Mouse (Mus musculus) heart, embryonic 14.5 days (tissue): ENCODE measurements at regions not wholly inside any gene's neighbourhood (a gene's known extent, or its start where the extent isn't known, plus 50 kb on each side); places are given as distances from the start of the nearest gene placed in this dataset.

Experiments
- ATAC-seq: fragments of 200-750 bp; cut with Nextera tagmentation; 2 replicates; pipeline ENCODE4 v1.8.0; 2017; ENCODE audit warnings: low read depth, moderate TSS enrichment; ENCODE audit not compliant: insufficient number of reproducible peaks, insufficient read depth, low FRiP score
- H3K27ac ChIP-seq, 2 experiments: fragments of 200-500 bp in 1 of 2; fragments of 300-500 bp in 1 of 2; sonication (generic) in 1 of 2; replicated peaks in 1 of 2; 2 replicates each; pipeline ENCODE4 v1.5.1; 2012 to 2014; ENCODE audit warnings: low read depth in 2 of 2, low read length in 2 of 2, control low read depth in 1 of 2, mild to moderate bottlenecking in 1 of 2, mixed read lengths in 1 of 2; ENCODE audit not compliant: control insufficient read depth in 1 of 2, insufficient read depth in 1 of 2
- H3K27me3 ChIP-seq: fragments of 300-500 bp; sonication (generic); 2 replicates; pipeline ENCODE4 v1.6.1; 2014; ENCODE audit warnings: mild to moderate bottlenecking, low read length, control low read depth; ENCODE audit not compliant: control insufficient read depth, insufficient read depth
- H3K36me3 ChIP-seq: fragments of 300-500 bp; sonication (generic); 2 replicates; pipeline ENCODE4 v1.6.1; 2014; ENCODE audit warnings: mild to moderate bottlenecking, control low read depth, low read length, mixed read lengths; ENCODE audit not compliant: control insufficient read depth, insufficient read depth
- H3K4me1 ChIP-seq, 2 experiments: fragments of 200-500 bp in 1 of 2; fragments of 300-500 bp in 1 of 2; sonication (generic) in 1 of 2; 2 replicates each; pipeline ENCODE4 v1.6.1; 2012 to 2014; ENCODE audit warnings: low read length in 2 of 2, control low read depth in 1 of 2, mixed read lengths in 1 of 2; ENCODE audit not compliant: control insufficient read depth in 2 of 2, insufficient read depth in 2 of 2
- H3K4me2 ChIP-seq: fragments of 300-500 bp; sonication (generic); 2 replicates; pipeline ENCODE4 v1.6.1; 2014; ENCODE audit warnings: mild to moderate bottlenecking, low read length
- H3K4me3 ChIP-seq, 2 experiments: fragments of 200-500 bp in 1 of 2; fragments of 300-500 bp in 1 of 2; sonication (generic) in 1 of 2; 2 replicates each; pipeline ENCODE4 v1.5.1; 2012 to 2014; ENCODE audit warnings: low read length in 2 of 2, mild to moderate bottlenecking in 2 of 2, control low read depth in 1 of 2, low read depth in 1 of 2, moderate library complexity in 1 of 2; ENCODE audit not compliant: control insufficient read depth in 1 of 2, insufficient read depth in 1 of 2
- H3K9ac ChIP-seq: fragments of 300-500 bp; sonication (generic); 2 replicates; pipeline ENCODE4 v1.6.1; 2014; ENCODE audit warnings: mild to moderate bottlenecking, low read length
- H3K9me3 ChIP-seq: fragments of 300-500 bp; sonication (generic); 2 replicates; pipeline ENCODE4 v1.6.1; 2016; ENCODE audit warnings: low read length, control low read depth; ENCODE audit not compliant: control insufficient read depth
- WGBS: fragments of 180-500 bp; shearing (Covaris S2); extraction: QIAGEN DNeasy Blood & Tissue Kit; methylation state at CpG from one replicate; pipeline ENCODE4 v1.1.7; 2014; 5-methylcytosine and 5-hydroxymethylcytosine counted together

DNA sequence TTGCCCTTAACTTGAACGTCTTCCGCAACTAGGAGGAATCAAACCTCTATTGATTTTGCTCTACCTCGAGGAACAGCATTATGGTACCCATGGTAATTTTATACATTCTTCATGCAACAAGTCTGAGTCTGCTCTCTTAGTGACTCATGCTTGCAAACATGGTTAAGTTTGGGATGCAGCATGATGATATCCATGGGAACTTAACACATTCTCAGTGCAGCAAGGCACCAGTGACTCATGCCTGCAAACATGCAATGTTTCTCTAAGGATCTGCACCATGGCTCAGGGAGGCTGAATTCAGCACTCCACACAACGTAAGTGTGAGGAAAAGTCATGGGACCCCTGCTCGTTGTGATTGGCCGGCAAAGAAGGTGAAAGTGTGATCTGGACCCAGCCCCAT lies 487.1 kb upstream of the Kdm8 start:
- Histone ChIP-seq H3K4me1 (no peaks in the 10 kb centered on the region), H3K27me3 (no peaks in the 10 kb centered on the region), H3K4me3 (no peak overlapping the region), H3K36me3 (no peaks in the 10 kb centered on the region), H3K9ac (no peak overlapping the region), H3K27ac (no peak overlapping the region), H3K9me3 (no peaks in the 10 kb centered on the region; the same call in 1 of the 2 replicates), H3K4me2 (no peak overlapping the region)
- no peak for ATAC-seq
- 62% methylated on average over 6 of the region's 6 CpGs for WGBS

DNA sequence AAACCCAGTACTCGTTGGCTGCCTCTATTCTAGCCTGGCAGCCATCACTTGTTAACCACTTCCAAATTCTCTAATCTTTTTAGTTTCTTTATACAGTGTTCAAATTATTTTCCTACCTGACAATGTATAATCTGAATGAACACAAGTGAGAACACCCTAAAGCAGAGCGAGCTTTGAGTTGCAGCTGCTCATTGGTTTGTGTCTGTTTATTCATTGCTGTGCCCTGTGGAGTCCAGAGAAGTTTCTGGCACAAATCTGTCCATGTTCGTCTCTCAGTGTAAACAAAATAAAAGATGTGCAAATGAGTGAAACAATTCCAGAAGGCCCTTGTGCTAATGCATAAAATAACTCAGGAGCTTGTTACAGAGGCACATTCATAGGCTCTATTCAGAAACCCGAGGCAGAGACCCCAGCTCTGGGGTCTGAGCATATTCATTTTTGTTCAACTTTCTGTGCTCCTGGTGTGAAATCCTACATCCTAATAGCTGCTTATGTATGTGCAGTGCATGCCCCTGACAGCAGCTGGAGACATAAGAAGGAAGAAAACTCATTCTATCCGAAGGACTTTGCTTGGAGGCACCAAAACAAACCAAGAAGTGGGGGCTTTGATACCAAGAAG lies 469.5 kb upstream of the Kdm8 start:
- H3K36me3 ChIP-seq = no peaks in the 10 kb centered on the region
- H3K4me3 ChIP-seq = no peak overlapping the region
- H3K4me1 ChIP-seq = no peaks in the 10 kb centered on the region
- H3K9ac ChIP-seq = no peak overlapping the region
- no peak overlapping the region for H3K4me2 ChIP-seq
- no peaks in the 10 kb centered on the region for H3K27me3 ChIP-seq
- no peak for ATAC-seq
- H3K27ac ChIP-seq = no peak overlapping the region
- H3K9me3 ChIP-seq = no peaks in the 10 kb centered on the region
- WGBS = 64% methylated on average over 5 of the region's 5 CpGs

DNA sequence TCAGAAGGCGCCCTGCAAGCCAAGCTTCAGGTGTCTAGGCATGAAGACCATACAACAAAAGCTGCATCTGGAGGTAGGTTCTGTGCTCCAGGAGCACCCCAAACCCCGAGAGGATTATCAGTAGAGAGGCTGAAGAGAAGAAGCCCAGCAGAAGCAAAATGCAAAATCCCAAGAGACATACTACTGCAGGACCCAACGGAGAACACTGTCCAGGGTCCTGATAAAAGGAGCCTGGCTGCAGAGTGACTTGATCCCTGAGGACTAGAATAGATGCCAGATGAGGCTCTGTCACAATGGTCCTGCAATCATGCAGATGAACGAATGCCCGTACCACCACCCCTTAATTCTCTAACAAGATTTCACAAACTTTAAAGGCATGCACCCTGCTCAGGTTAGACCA lies 455.0 kb upstream of the Kdm8 start:
- WGBS = 61% methylated on average over 5 of the region's 5 CpGs
- no peak for ATAC-seq
- Histone ChIP-seq H3K9ac (no peak overlapping the region), H3K27me3 (no peaks in the 10 kb centered on the region), H3K27ac (no peak overlapping the region), H3K4me1 (no peaks in the 10 kb centered on the region), H3K4me2 (no peak overlapping the region), H3K36me3 (no peaks in the 10 kb centered on the region), H3K9me3 (0 out of 2 replicates have a peak, but pooled peaks cover 5% of the 10 kb centered on the region), H3K4me3 (no peak overlapping the region)

DNA sequence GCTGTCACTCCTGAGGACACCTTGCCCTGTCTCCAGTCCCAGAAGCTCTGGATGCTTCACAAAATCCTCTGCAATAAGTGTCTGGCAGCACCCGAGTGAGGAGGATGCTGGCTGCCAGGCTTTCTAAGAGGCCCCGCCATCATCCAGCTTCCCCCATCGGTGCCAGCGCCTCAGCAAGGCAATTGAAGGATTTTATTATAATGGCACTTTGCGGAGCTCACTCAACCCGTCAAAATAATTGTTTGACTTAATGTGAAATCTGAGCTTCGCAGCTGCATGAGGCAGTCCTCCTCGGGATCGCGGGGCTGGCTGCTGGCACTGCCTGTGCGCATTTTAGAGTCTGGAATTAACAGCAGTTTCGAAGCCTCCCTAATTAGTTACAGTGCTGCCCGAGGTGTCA lies 453.8 kb upstream of the Kdm8 start:
- Histone ChIP-seq H3K36me3 (no peaks in the 10 kb centered on the region), H3K27ac (no peak overlapping the region), H3K9me3 (peaks cover 5% of the 10 kb centered on the region; the same call in 1 of the 2 replicates), H3K9ac (no peak overlapping the region), H3K4me3 (no peak overlapping the region), H3K4me2 (no peak overlapping the region), H3K27me3 (no peaks in the 10 kb centered on the region), H3K4me1 (no peaks in the 10 kb centered on the region)
- 54% methylated on average over 13 of the region's 13 CpGs for WGBS
- no peak for ATAC-seq

DNA sequence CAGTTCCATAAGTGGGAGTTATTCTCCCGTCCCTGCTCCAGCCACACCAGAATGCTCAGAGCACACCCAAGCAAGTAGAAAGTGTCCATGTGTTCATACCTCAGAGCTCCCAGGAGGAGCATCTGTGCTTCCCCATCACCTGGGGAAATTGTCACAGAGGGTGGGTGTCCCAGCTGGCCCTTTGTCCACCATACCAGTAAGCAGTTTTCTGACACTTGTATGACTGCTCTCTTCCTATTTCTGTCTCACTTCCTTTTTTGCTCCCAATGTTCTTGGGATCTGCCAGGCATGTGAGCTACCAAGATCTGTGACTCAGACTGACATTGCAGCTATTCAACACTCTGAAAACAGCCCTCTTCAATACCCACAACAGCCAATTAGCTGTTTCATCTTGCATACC lies 447.9 kb upstream of the Kdm8 start:
- peaks cover 4% of the 10 kb centered on the region; the same call in 1 of the 2 replicates for H3K9me3 ChIP-seq
- no peaks in the 10 kb centered on the region for H3K36me3 ChIP-seq
- no peaks in the 10 kb centered on the region for H3K27me3 ChIP-seq
- H3K27ac ChIP-seq = no peak overlapping the region
- H3K4me2 ChIP-seq = no peak overlapping the region
- WGBS = 74% methylated on average over 1 of the region's 1 CpGs
- H3K4me3 ChIP-seq = no peak overlapping the region
- H3K9ac ChIP-seq = no peak overlapping the region
- no peak for ATAC-seq
- no peaks in the 10 kb centered on the region for H3K4me1 ChIP-seq

DNA sequence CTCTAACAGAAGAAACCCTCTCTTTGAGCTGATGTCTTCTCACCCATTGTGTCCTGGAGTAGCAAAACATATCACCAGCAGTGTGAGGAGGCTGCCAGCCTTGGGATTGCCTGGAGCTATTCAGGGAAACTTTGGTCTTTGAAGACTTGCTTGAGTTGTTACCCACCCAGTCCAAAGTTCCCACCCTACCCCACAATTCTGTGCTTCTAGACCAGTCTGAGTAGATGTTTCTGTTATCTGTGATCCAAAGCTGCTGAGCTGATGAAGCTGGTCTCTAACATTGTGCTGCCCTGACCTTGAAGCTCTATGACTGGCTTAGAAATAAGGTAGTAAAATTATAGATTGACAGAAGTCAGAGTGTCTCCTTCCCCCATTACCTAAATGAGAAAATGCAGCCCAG lies 443.8 kb upstream of the Kdm8 start:
- no peak overlapping the region for H3K4me3 ChIP-seq
- ATAC-seq = no peak
- no peak overlapping the region for H3K27ac ChIP-seq
- H3K4me2 ChIP-seq = no peak overlapping the region
- peaks cover 4% of the 10 kb centered on the region; the same call in 1 of the 2 replicates for H3K9me3 ChIP-seq
- H3K27me3 ChIP-seq = no peaks in the 10 kb centered on the region
- no peaks in the 10 kb centered on the region for H3K4me1 ChIP-seq
- no peak overlapping the region for H3K9ac ChIP-seq
- H3K36me3 ChIP-seq = no peaks in the 10 kb centered on the region

DNA sequence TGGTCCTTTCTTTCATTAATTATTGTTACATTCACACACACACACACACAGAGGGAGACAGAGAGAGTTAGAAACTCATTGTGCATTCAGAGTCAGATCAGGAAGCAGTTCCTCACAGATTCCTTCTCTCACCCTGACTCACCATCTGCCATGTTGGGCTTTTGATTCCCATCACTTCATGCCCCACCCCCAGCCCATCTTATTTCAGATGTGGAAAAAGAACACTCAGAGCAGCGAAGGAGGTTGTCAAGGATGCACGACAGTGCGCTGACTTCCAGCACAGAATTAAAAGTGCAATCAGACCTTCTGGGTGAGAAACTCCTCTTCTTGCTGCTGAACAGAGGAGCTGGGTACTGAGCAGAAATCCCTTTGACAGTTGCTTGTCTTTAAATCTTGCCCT lies 438.8 kb upstream of the Kdm8 start:
- no peak for ATAC-seq
- WGBS = 79% methylated on average over 3 of the region's 3 CpGs
- Histone ChIP-seq H3K4me3 (no peak overlapping the region), H3K4me2 (no peak overlapping the region), H3K9ac (no peak overlapping the region), H3K27me3 (no peaks in the 10 kb centered on the region), H3K9me3 (no peaks in the 10 kb centered on the region), H3K4me1 (no peaks in the 10 kb centered on the region), H3K27ac (no peak overlapping the region), H3K36me3 (no peaks in the 10 kb centered on the region)

DNA sequence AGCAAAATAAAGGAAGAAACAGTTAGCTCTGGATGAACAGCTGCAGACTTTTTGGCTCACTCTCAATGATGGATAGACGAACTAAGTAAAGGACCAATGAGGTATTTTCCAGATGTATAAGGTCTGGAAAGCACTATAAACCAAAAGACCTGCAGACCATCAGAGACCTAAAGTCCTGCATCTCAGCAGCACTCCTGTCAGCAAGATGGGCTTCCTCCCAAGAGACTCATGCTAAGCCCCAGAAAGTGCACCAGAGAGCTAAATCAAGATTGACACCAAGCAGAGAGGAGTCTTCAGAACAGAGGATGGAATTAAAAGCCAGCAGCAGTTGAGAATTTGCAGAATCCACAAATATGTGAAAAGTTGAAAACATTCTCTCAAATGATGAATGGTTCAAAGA lies 425.2 kb upstream of the Kdm8 start:
- 55% methylated on average over 1 of the region's 1 CpGs for WGBS
- 0 out of 2 replicates have a peak, but pooled peaks cover 6% of the 10 kb centered on the region for H3K9me3 ChIP-seq
- no peaks in the 10 kb centered on the region for H3K27me3 ChIP-seq
- no peak overlapping the region for H3K4me3 ChIP-seq
- no peak for ATAC-seq
- H3K9ac ChIP-seq = no peak overlapping the region
- no peaks in the 10 kb centered on the region for H3K4me1 ChIP-seq
- no peak overlapping the region for H3K4me2 ChIP-seq
- H3K27ac ChIP-seq = no peak overlapping the region
- H3K36me3 ChIP-seq = no peaks in the 10 kb centered on the region
